Mouse (Mus musculus): ENCODE measurements around the gene Lpp. TPM values are rescaled to one million over a fixed set of nuclear protein-coding genes. Genes with fewer than 3 reads are reported as not detected.

Lpp gene
- total and polyA plus RNA-seq, 3 experiments, result 0.16 TPM; not detected in 2

GRCm38 (mm10) chr16:24840073-24840472 lies 446.8 kb downstream of the Lpp start:
- ATAC-seq (ENCODE audit: extremely low read depth, insufficient number of reproducible peaks, low FRiP score, poor library complexity, severe bottlenecking) (no peak), DNase-seq (ENCODE audit: low spot score) (no peak)
- no peak for TF ChIP-seq POLR2AphosphoS5 (IDR thresholded peaks at IDR 0.05; ENCODE audit: insufficient replicate concordance, low read depth, low read length)
- no peak for TF ChIP-seq GATA2 (IDR thresholded peaks at IDR 0.05; ENCODE audit: borderline replicate concordance, low read depth, low read length)
- no peak for TF ChIP-seq CTCF (IDR thresholded peaks at IDR 0.05; ENCODE audit: low read depth, low read length)
- no peak for TF ChIP-seq GATA1 (IDR thresholded peaks at IDR 0.05; ENCODE audit: borderline replicate concordance, low read length)
- TF ChIP-seq TAL1 (conservative IDR thresholded peaks at IDR 0.05; ENCODE audit: low read depth, low read length), result no peak

GRCm38 (mm10) chr16:24846141-24846540 lies 452.8 kb downstream of the Lpp start:
- DNase-seq (ENCODE audit: low spot score), result no peak
- TF ChIP-seq POLR2AphosphoS5 (IDR thresholded peaks at IDR 0.05; ENCODE audit: insufficient replicate concordance, low read depth, low read length), result no peak
- no peak for TF ChIP-seq GATA2 (IDR thresholded peaks at IDR 0.05; ENCODE audit: borderline replicate concordance, low read depth, low read length)
- TF ChIP-seq TAL1 (conservative IDR thresholded peaks at IDR 0.05; ENCODE audit: low read depth, low read length), result no peak
- TF ChIP-seq CTCF (IDR thresholded peaks at IDR 0.05; ENCODE audit: low read depth, low read length), result no peak
- no peak for TF ChIP-seq GATA1 (IDR thresholded peaks at IDR 0.05; ENCODE audit: borderline replicate concordance, low read length)
- no peaks in the 10 kb centered on the region for H3K4me1 ChIP-seq (ENCODE audit: insufficient read depth, low read depth, low read length)
- no peak overlapping the region for H3K4me3 ChIP-seq (ENCODE audit: low read depth, low read length)
- H3K27me3 ChIP-seq (ENCODE audit: insufficient read depth, low read length), result no peaks in the 10 kb centered on the region
- no peaks in the 10 kb centered on the region for H3K36me3 ChIP-seq (replicated peaks)
- no peak for ATAC-seq (ENCODE audit: extremely low read depth, insufficient number of reproducible peaks, low FRiP score, poor library complexity, severe bottlenecking)
- H3K9me3 ChIP-seq (replicated peaks), result peaks cover 14% of the 10 kb centered on the region

More at GRCm38 (mm10) chr16:24840073-24840472, 446.8 kb downstream of the Lpp start:
- no peaks in the 10 kb centered on the region for H3K4me1 ChIP-seq (ENCODE audit: insufficient read depth, low read depth, low read length)
- H3K27me3 ChIP-seq (ENCODE audit: insufficient read depth, low read length), result no peaks in the 10 kb centered on the region
- H3K4me3 ChIP-seq (ENCODE audit: low read depth, low read length), result no peak overlapping the region
- H3K36me3 ChIP-seq (replicated peaks), result no peaks in the 10 kb centered on the region
- H3K9me3 ChIP-seq (replicated peaks), result peaks cover 7% of the 10 kb centered on the region

- ATAC-seq (ENCODE audit: extremely low read depth, insufficient number of reproducible peaks, low FRiP score, poor library complexity, severe bottlenecking), result no peak
- H3K4me1 ChIP-seq (ENCODE audit: insufficient read depth, low read depth, low read length), result no peaks in the 10 kb centered on the region
- no peak overlapping the region for H3K4me3 ChIP-seq (ENCODE audit: low read depth, low read length)
- peaks cover 7% of the 10 kb centered on the region for H3K9me3 ChIP-seq (replicated peaks)
- TF ChIP-seq GATA2 (IDR thresholded peaks at IDR 0.05; ENCODE audit: borderline replicate concordance, low read depth, low read length), result no peak
- no peak for TF ChIP-seq CTCF (IDR thresholded peaks at IDR 0.05; ENCODE audit: low read depth, low read length)
- TF ChIP-seq GATA1 (IDR thresholded peaks at IDR 0.05; ENCODE audit: borderline replicate concordance, low read length), result no peak
- no peaks in the 10 kb centered on the region for H3K27me3 ChIP-seq (ENCODE audit: insufficient read depth, low read length)
- DNase-seq (ENCODE audit: low spot score), result no peak
- H3K36me3 ChIP-seq (replicated peaks), result no peaks in the 10 kb centered on the region
Measured at GRCm38 (mm10) chr16:24859509-24860140, 466.3 kb downstream of the Lpp start.

GRCm38 (mm10) chr16:24860445-24860844 lies 467.1 kb downstream of the Lpp start:
- no peak overlapping the region for H3K4me3 ChIP-seq (ENCODE audit: low read depth, low read length)
- TF ChIP-seq CTCF (IDR thresholded peaks at IDR 0.05; ENCODE audit: low read depth, low read length), result no peak
- no peak for TF ChIP-seq GATA2 (IDR thresholded peaks at IDR 0.05; ENCODE audit: borderline replicate concordance, low read depth, low read length)
- no peak for TF ChIP-seq POLR2AphosphoS5 (IDR thresholded peaks at IDR 0.05; ENCODE audit: insufficient replicate concordance, low read depth, low read length)
- TF ChIP-seq TAL1 (conservative IDR thresholded peaks at IDR 0.05; ENCODE audit: low read depth, low read length), result no peak
- TF ChIP-seq GATA1 (IDR thresholded peaks at IDR 0.05; ENCODE audit: borderline replicate concordance, low read length), result no peak
- H3K9me3 ChIP-seq (replicated peaks), result peaks cover 7% of the 10 kb centered on the region
- H3K4me1 ChIP-seq (ENCODE audit: insufficient read depth, low read depth, low read length), result no peaks in the 10 kb centered on the region
- no peaks in the 10 kb centered on the region for H3K36me3 ChIP-seq (replicated peaks)
- H3K27me3 ChIP-seq (ENCODE audit: insufficient read depth, low read length), result no peaks in the 10 kb centered on the region
- ATAC-seq (ENCODE audit: extremely low read depth, insufficient number of reproducible peaks, low FRiP score, poor library complexity, severe bottlenecking) (no peak), DNase-seq (ENCODE audit: low spot score) (no peak)

- DNase-seq (ENCODE audit: low spot score), result no peak
- H3K9me3 ChIP-seq (replicated peaks), result peaks cover 7% of the 10 kb centered on the region
- no peak for ATAC-seq (ENCODE audit: extremely low read depth, insufficient number of reproducible peaks, low FRiP score, poor library complexity, severe bottlenecking)
Measured at GRCm38 (mm10) chr16:24861374-24861773, 468.1 kb downstream of the Lpp start.

GRCm38 (mm10) chr16:24874235-24874634 lies 480.9 kb downstream of the Lpp start:
- ATAC-seq (ENCODE audit: extremely low read depth, insufficient number of reproducible peaks, low FRiP score, poor library complexity, severe bottlenecking) (no peak), DNase-seq (ENCODE audit: low spot score) (no peak)
- H3K4me1 ChIP-seq (ENCODE audit: insufficient read depth, low read depth, low read length), result no peaks in the 10 kb centered on the region
- H3K27me3 ChIP-seq (ENCODE audit: insufficient read depth, low read length), result no peaks in the 10 kb centered on the region
- TF ChIP-seq GATA2 (IDR thresholded peaks at IDR 0.05; ENCODE audit: borderline replicate concordance, low read depth, low read length) (no peak), CTCF (IDR thresholded peaks at IDR 0.05; ENCODE audit: low read depth, low read length) (no peak), TAL1 (conservative IDR thresholded peaks at IDR 0.05; ENCODE audit: low read depth, low read length) (no peak), POLR2AphosphoS5 (IDR thresholded peaks at IDR 0.05; ENCODE audit: insufficient replicate concordance, low read depth, low read length) (no peak), GATA1 (IDR thresholded peaks at IDR 0.05; ENCODE audit: borderline replicate concordance, low read length) (no peak)
- H3K36me3 ChIP-seq (replicated peaks), result no peaks in the 10 kb centered on the region
- H3K9me3 ChIP-seq (replicated peaks), result peaks cover 6% of the 10 kb centered on the region
- H3K4me3 ChIP-seq (ENCODE audit: low read depth, low read length), result no peak overlapping the region

More at GRCm38 (mm10) chr16:24861374-24861773, 468.1 kb downstream of the Lpp start:
- no peak for TF ChIP-seq GATA2 (IDR thresholded peaks at IDR 0.05; ENCODE audit: borderline replicate concordance, low read depth, low read length)
- TF ChIP-seq TAL1 (conservative IDR thresholded peaks at IDR 0.05; ENCODE audit: low read depth, low read length), result no peak
- TF ChIP-seq POLR2AphosphoS5 (IDR thresholded peaks at IDR 0.05; ENCODE audit: insufficient replicate concordance, low read depth, low read length), result no peak
- TF ChIP-seq GATA1 (IDR thresholded peaks at IDR 0.05; ENCODE audit: borderline replicate concordance, low read length), result no peak
- no peak for TF ChIP-seq CTCF (IDR thresholded peaks at IDR 0.05; ENCODE audit: low read depth, low read length)
- H3K27me3 ChIP-seq (ENCODE audit: insufficient read depth, low read length), result no peaks in the 10 kb centered on the region
- no peaks in the 10 kb centered on the region for H3K36me3 ChIP-seq (replicated peaks)
- no peaks in the 10 kb centered on the region for H3K4me1 ChIP-seq (ENCODE audit: insufficient read depth, low read depth, low read length)
- no peak overlapping the region for H3K4me3 ChIP-seq (ENCODE audit: low read depth, low read length)
